Mouse (Mus musculus): ENCODE results near the gene Dscam.

DNA sequence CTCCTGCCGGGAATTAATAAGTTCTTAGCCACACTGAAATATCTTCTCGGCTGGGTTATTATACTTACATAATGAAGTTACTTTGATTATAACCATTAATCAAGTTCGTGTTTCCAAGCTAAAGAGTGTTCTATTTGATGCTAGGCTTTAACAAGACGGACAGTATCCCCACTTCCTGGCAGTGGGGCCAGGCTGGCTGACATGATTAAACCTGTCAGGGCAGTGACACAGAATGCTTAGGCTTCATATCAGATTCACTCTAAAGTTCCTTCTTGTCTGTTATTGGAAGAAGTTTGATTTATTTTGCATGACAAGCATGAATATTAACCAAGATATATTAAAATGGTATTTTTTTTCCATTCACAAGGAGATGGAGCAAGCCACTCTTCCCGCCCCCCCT, 446.0 kb downstream of the Dscam start:
- TF ChIP-seq CTCF (IDR thresholded peaks at IDR 0.05; ENCODE audit: borderline replicate concordance, extremely low read depth, insufficient read depth, insufficient read length): no peak
- TF ChIP-seq POLR2A (IDR thresholded peaks at IDR 0.05; ENCODE audit: borderline replicate concordance, extremely low read depth, insufficient read depth, insufficient read length, poor library complexity, severe bottlenecking): no peak
